ENCODE assay signal across 8 mouse cellular contexts in genomic region chr4:142060455-142061378, GRCm38 (mm10). TPM values are rescaled to one million over a fixed set of nuclear protein-coding genes. Genes with fewer than 3 reads are reported as not detected.
DNase-seq lines count a peak whose midpoint lies in the region; ATAC-seq lines count a peak whose summit lies in the region.
"Had no signal": no experiment of that assay in that cellular context is flagged by ENCODE, and none has a peak within 500 bp of the region (broad histone marks: within the 10 kb centered on the region; RNA-seq: fewer than 3 reads in every experiment).

No protein-coding gene starts in this region.

- no peaks in the 10 kb centered on the region for H3K9me3 ChIP-seq in midbrain, embryonic 14.5 days (ENCODE audit: control insufficient read depth, low read length)
- H3K9me3 ChIP-seq in midbrain, embryonic 11.5 days (ENCODE audit: control insufficient read depth, low read length), result no peaks in the 10 kb centered on the region
- H3K9me3 ChIP-seq: liver, embryonic 15.5 days had no signal

- no peaks in the 10 kb centered on the region for H3K27me3 ChIP-seq in midbrain, embryonic 14.5 days (ENCODE audit: control insufficient read depth, insufficient read depth, low read length)
- no peaks in the 10 kb centered on the region for H3K27me3 ChIP-seq in midbrain, embryonic 11.5 days (ENCODE audit: control insufficient read depth, insufficient read depth, low read length)

- no peak overlapping the region for H3K4me2 ChIP-seq in midbrain, embryonic 14.5 days (ENCODE audit: low read length)
- H3K4me2 ChIP-seq in midbrain, embryonic 11.5 days, result no peak overlapping the region
- H3K4me2 ChIP-seq: liver, embryonic 15.5 days had no signal

- no peaks in the 10 kb centered on the region for H3K4me1 ChIP-seq in midbrain, embryonic 14.5 days (ENCODE audit: control insufficient read depth, insufficient read depth, low read length)
- H3K4me1 ChIP-seq in midbrain, embryonic 11.5 days (ENCODE audit: control insufficient read depth, insufficient read depth, low read length), result no peaks in the 10 kb centered on the region

- WGBS in midbrain, embryonic 14.5 days, result 64% methylated on average over 18 of the region's 18 CpGs
- WGBS in midbrain, embryonic 11.5 days, result 61% methylated on average over 18 of the region's 18 CpGs

- ATAC-seq in midbrain, embryonic 14.5 days (ENCODE audit: low FRiP score, low TSS enrichment), result no peak
- no peak for ATAC-seq in midbrain, embryonic 11.5 days (ENCODE audit: low FRiP score)

- DNase-seq in midbrain, embryonic 14.5 days, result peak; percentile 22
- no peak for DNase-seq in midbrain, embryonic 11.5 days (ENCODE audit: low spot score, missing footprints)
- peak; percentile 39 to 82 for DNase-seq in cerebellum, postnatal 4 days (ENCODE audit: low spot score in 2 of 2)
- peak; percentile 75 for DNase-seq in heart, postnatal 4 days
- no peak for DNase-seq in spleen, postnatal 4 days (ENCODE audit: low spot score in 2 of 2)
- DNase-seq in adrenal gland, postnatal 4 days (ENCODE audit: low spot score in 2 of 2), result no peak
- no peak for DNase-seq in thymus, adult 18-20 months

- no peak overlapping the region for H3K27ac ChIP-seq in midbrain, embryonic 14.5 days (replicated peaks; ENCODE audit: low read depth, low read length)
- no peak overlapping the region for H3K27ac ChIP-seq in midbrain, embryonic 11.5 days (ENCODE audit: low read depth, low read length)
- H3K27ac ChIP-seq: liver, embryonic 15.5 days had no signal

- H3K36me3 ChIP-seq in midbrain, embryonic 14.5 days (ENCODE audit: control insufficient read depth, insufficient read depth, low read length), result no peaks in the 10 kb centered on the region
- no peaks in the 10 kb centered on the region for H3K36me3 ChIP-seq in midbrain, embryonic 11.5 days (ENCODE audit: control insufficient read depth, insufficient read depth, low read length)
- H3K36me3 ChIP-seq: liver, embryonic 15.5 days had no signal

- no peak overlapping the region for H3K4me3 ChIP-seq in midbrain, embryonic 14.5 days (replicated peaks; ENCODE audit: low read depth, low read length)
- H3K4me3 ChIP-seq in midbrain, embryonic 11.5 days (ENCODE audit: low read depth, low read length), result no peak overlapping the region
- H3K4me3 ChIP-seq: liver, embryonic 15.5 days had no signal

- no peak overlapping the region for H3K9ac ChIP-seq in midbrain, embryonic 14.5 days (replicated peaks; ENCODE audit: low read length)
- no peak overlapping the region for H3K9ac ChIP-seq in midbrain, embryonic 11.5 days (ENCODE audit: low read length)
- H3K9ac ChIP-seq: liver, embryonic 15.5 days had no signal

RNA-seq across cellular contexts. Expression of gene Tmem51, which starts 23.4 kb away (rescaled TPM):
- 4.8 and 7.2 TPM in 2 replicates for polyA plus RNA-seq in midbrain, embryonic 14.5 days (2014; fragmentation: Nextera tagmentation; extraction: Ambion mirVana)
- polyA plus RNA-seq in midbrain, embryonic 11.5 days (2014; fragmentation: Nextera tagmentation; extraction: Ambion mirVana), result 11.1 and 12.3 TPM in 2 replicates
- total RNA-seq in heart, postnatal 4 days (2021), result 10 to 100 TPM; 34.2 to 40.5 TPM
- total RNA-seq in adrenal gland, postnatal 4 days (2021), result 10 to 100 TPM in 1 of 2 experiments, 1 to 10 TPM in 1; 7.8 to 11.3 TPM

RNA-seq across cellular contexts. Expression of gene Fhad1, which starts 45.8 kb away (rescaled TPM):
- polyA plus RNA-seq in midbrain, embryonic 14.5 days (2014; fragmentation: Nextera tagmentation; extraction: Ambion mirVana), result 2.4 and 3.6 TPM in 2 replicates
- 1.7 and 2.4 TPM in 2 replicates for polyA plus RNA-seq in midbrain, embryonic 11.5 days (2014; fragmentation: Nextera tagmentation; extraction: Ambion mirVana)
- 1 to 10 TPM; 1.2 to 1.4 TPM for total RNA-seq in heart, postnatal 4 days (2021)
- 1 to 10 TPM; 1.4 to 2.0 TPM for total RNA-seq in adrenal gland, postnatal 4 days (2021)

Comparison
In these comparisons a context has a peak if more than half of its experiments do, and no peak if none do; other contexts are left out.
1. DNase-seq: peak in midbrain, embryonic 14.5 days (single experiment), cerebellum, postnatal 4 days (2 of 2) and heart, postnatal 4 days (single experiment); none in midbrain, embryonic 11.5 days (single experiment), spleen, postnatal 4 days (0 of 2), adrenal gland, postnatal 4 days (0 of 2) and thymus, adult 18-20 months (0 of 2).